Mouse (Mus musculus) lung, adult 18-20 months (tissue): ENCODE results near the gene Aqp11.

Experiments used
- DNase-seq, 2 experiments: peaks; one replicate each; pipeline ENCODE4 v3.0.0; 2022; ENCODE audit warnings: mixed read lengths in 2 of 2

Aqp11 gene

DNA sequence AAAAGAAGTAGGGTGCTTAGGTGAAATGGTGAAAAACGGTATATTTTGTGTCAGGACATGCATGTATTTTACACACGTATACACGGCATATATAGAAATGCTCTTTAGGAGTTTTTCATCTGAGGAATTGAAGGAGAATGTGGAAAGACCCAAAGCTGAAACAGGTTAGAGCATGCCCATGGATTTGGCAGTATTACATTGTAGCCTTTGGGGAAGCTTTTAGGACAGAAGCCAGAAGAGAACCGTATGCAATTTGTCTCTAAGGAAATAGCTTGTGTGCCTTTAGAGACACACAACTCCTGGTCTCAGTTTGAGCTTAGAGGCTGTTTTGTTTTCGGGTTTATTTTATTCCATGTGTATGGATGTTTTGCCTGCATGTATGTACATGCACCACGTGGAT is 37.0 kb downstream of the Aqp11 start:
- DNase-seq, result no peak

DNA sequence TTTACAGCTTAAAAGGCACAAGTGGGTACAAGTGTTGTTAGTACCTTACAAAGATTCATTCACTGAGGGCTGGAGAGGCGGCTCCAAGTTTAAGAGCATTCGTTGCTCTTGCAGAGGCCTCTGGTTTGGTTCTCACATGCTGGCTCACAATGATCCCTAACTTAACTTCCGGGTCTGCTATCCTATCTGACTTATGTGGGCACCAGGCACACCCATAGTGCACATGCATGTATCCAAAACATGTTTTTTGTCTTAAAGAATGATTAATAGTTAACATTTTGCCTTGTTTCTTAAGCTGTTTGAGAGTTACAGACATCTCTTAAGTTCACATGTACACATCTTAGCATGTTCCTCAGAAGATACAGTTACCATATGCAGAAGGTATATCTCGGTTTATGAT is 37.9 kb downstream of the Aqp11 start:
- no peak for DNase-seq

DNA sequence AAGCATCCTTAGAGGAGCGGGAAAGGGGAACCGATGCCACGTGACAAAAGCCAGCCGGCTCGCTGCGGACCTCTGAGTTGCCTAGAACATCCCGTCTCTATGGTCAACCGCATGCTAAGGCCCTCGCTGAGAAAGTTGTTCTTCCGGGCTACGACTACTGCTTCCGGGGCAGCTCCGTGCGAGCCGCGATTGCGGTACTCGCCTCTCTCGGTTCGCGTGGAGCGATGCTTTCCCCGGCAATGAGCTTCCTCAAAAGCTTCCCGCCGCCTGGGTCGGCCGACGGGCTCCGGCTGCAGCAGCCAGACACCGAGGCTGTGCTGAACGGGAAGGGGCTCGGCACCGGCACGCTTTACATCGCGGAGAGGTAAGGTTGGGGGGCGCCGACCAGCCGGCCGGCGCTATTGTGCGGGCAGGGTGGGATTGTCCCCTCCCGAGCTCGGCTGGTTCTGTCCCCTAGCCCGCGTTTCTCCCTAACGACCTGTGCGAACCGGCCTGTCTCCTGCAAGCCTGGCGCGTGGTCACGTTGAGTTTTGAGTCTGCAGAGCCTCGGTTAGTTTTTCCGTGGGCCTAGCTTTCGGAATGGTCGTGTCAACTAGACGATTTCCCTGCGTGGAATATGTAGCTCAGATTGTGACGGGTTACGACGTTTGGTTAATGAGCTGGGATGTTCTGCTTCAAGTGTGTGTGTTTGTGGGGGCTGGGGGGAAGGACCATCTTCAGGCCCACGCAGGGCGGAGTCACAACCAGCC is 41.4 kb downstream of the Aqp11 start, which contains the start of gene Clns1a:
Gene Clns1a, plus strand, starts transcription at position 129 of the 749 bp plus-strand sequence.
- peak; percentile 92 to 94 for DNase-seq

DNA sequence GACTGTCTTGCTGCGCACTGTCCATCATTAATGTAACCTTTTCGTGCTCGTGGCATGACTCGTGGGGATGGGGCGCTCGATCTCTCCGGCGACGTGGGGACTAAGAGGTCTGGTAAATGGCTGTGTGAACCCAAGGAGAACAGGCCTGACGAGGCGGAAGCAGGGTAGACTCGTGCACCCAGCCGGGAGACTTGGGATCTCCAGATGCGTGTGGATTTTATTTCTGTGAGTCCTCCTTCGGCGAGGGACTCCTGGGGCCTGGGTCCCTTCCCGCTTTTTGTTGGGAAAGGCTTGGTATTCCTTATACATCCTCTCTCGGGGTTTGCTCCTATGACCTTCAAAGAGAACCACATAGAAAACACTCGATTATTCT is 42.0 kb downstream of the Aqp11 start:
- peak; percentile 7 to 24 for DNase-seq

DNA sequence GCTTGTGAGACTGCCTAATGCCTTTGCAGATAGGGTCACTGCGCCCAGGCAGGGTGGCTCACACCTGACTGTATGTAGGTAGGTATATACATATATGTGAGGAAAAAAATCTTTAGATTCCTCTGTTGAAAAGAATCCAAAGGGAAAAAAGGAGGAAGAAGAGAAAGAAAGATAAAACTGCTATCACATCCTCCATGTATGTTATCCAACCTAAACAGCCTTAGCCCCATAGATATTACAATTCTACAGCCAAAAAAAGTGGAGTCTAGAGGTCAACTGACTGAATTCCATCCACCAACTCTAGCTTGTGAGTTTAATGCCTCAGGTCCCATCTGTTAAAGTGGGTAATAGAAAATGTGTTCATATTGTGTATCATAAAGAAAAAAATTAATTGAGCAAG is 42.6 kb downstream of the Aqp11 start:
- no peak for DNase-seq

DNA sequence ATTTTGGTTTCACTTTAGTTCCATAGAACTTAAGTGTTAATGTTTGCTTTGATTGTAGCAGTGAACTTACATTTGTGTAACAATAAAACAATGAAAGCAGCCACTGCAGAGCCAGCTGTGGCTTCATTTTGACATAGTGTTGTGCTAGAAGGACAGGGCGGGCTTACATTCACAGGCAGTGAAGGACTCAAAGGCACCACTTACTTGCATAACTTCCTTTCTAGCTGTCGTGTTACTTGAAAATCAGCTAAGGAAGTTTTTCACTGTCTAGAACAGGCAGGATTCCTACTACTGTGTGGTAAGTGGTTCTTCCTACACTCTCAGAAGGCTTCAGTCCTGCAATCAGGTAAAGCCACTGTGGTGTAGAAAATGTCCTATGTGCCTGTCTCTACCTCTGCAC is 50.3 kb downstream of the Aqp11 start:
- no peak for DNase-seq

DNA sequence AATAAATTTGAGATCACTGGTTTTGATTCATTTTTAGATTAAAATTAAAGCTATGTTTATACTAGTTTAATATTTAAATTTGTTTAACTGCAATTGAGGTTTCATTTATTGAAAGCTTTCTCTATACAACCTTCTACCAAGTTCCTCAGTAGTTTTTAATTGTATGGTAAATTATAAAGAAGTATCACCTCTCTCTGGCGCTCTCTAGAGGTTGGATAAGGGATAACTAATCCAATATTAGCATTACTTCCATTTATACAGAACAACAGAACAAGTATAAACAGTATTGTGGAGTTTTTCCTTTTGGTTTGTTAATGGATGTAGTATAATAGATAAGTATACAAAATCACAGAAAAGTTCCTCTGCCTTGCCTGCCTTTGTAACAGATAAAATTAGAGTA is 58.9 kb downstream of the Aqp11 start:
- no peak for DNase-seq
